In genomic region chr11:35998048-35998447, GRCm38 (mm10) we compare ENCODE assay signal across 24 mouse cellular contexts. TPM values are rescaled to one million over a fixed set of nuclear protein-coding genes. Genes with fewer than 3 reads are reported as not detected.
A peak's percentile ranks its signal among the peaks of the same experiment; 100 is the strongest.
DNase-seq lines count a peak whose midpoint lies in the region; ATAC-seq and TF ChIP-seq lines count a peak whose summit lies in the region.
"Had no signal": no experiment of that assay in that cellular context is flagged by ENCODE, and none has a peak within 500 bp of the region (broad histone marks: within the 10 kb centered on the region; RNA-seq: fewer than 3 reads in every experiment).

No protein-coding gene starts in this region.

- no peaks in the 10 kb centered on the region for H3K79me2 ChIP-seq in CH12.LX (replicated peaks; ENCODE audit: control insufficient read depth, extremely low read depth, insufficient read depth, poor library complexity, severe bottlenecking)

- DNase-seq in 416B (ENCODE audit: low read depth) (peak; percentile 20), CH12.LX (ENCODE audit: extremely low read depth) (peak; percentile 16), NIH3T3 (ENCODE audit: low read depth) (peak; percentile 27)
- DNase-seq in heart, adult 8-10 months (ENCODE audit: low spot score): no peak
- DNase-seq in midbrain, postnatal 0 days (ENCODE audit: low spot score): no peak
- DNase-seq: adrenal gland, adult 2 months; adrenal gland, postnatal 10 days; adrenal gland, postnatal 25 days; cerebellum, adult 11 months; cerebellum, adult 18-20 months; cerebellum, adult 8-10 months; cerebellum, adult 9-11 months; cerebellum, postnatal 14 days; cerebellum, postnatal 36 days; forebrain, postnatal 0 days had no signal

- no peak overlapping the region for H3K9ac ChIP-seq in CH12.LX (ENCODE audit: insufficient read depth, low read depth)
- no peak overlapping the region for H3K9ac ChIP-seq in hindbrain, embryonic 16.5 days (ENCODE audit: low read depth, low read length)
- no peak overlapping the region for H3K9ac ChIP-seq in midbrain, postnatal 0 days (replicated peaks; ENCODE audit: low read length, poor library complexity, severe bottlenecking)
- H3K9ac ChIP-seq: embryonic facial prominence, embryonic 12.5 days; forebrain, embryonic 13.5 days; forebrain, embryonic 15.5 days; forebrain, postnatal 0 days had no signal

- dilution Hi-C loops in CH12.LX (cut with MboI; ENCODE audit: extremely low pct_ligation_motif_present, extremely low pct_unique_long_range_greater_than_20kb, low sequenced_read_pairs): no loop called here

- H3K9me3 ChIP-seq in megakaryocyte, embryonic 14.5 days: peaks cover 15% of the 10 kb centered on the region
- H3K9me3 ChIP-seq in CH12.LX (replicated peaks; ENCODE audit: low read length): peaks cover 4% of the 10 kb centered on the region
- H3K9me3 ChIP-seq in hindbrain, embryonic 16.5 days (ENCODE audit: control insufficient read depth, low read length): no peaks in the 10 kb centered on the region
- H3K9me3 ChIP-seq in midbrain, postnatal 0 days (ENCODE audit: low read length): no peaks in the 10 kb centered on the region
- H3K9me3 ChIP-seq: embryonic facial prominence, embryonic 10.5 days; embryonic facial prominence, embryonic 12.5 days; forebrain, embryonic 13.5 days; forebrain, embryonic 15.5 days had no signal

- H3K27ac ChIP-seq in CH12.LX (ENCODE audit: insufficient read depth, low read depth): no peak overlapping the region
- no peak overlapping the region for H3K27ac ChIP-seq in hindbrain, embryonic 16.5 days (ENCODE audit: low read depth, low read length)
- H3K27ac ChIP-seq in midbrain, postnatal 0 days (ENCODE audit: low read depth, low read length): no peak overlapping the region
- H3K27ac ChIP-seq: embryonic facial prominence, embryonic 10.5 days; embryonic facial prominence, embryonic 12.5 days; forebrain, embryonic 13.5 days; forebrain, embryonic 15.5 days had no signal

- peak overlapping the region; percentile 44 for H3K4me3 ChIP-seq in megakaryocyte, embryonic 14.5 days (replicated peaks)
- H3K4me3 ChIP-seq in CH12.LX (replicated peaks in 1 of 3; ENCODE audit: low read depth in 2 of 3, low read length in 2 of 3, poor library complexity in 1 of 3): no peak overlapping the region
- no peak overlapping the region for H3K4me3 ChIP-seq in hindbrain, embryonic 16.5 days (ENCODE audit: low read length)
- no peak overlapping the region for H3K4me3 ChIP-seq in midbrain, postnatal 0 days (ENCODE audit: low read depth, low read length)
- H3K4me3 ChIP-seq: embryonic facial prominence, embryonic 10.5 days; embryonic facial prominence, embryonic 12.5 days; forebrain, embryonic 13.5 days; forebrain, embryonic 15.5 days had no signal

- H3K4me1 ChIP-seq in megakaryocyte, embryonic 14.5 days: peaks cover 12% of the 10 kb centered on the region
- H3K4me1 ChIP-seq in CH12.LX (ENCODE audit: control insufficient read depth in 1 of 2, insufficient read depth in 2 of 2): peaks cover 0 to 40% of the 10 kb centered on the region in 2 experiments; a peak in 2 of 4 replicates
- H3K4me1 ChIP-seq in hindbrain, embryonic 16.5 days (ENCODE audit: control insufficient read depth, insufficient read depth, low read depth, low read length): peaks cover 18% of the 10 kb centered on the region
- H3K4me1 ChIP-seq in midbrain, postnatal 0 days (ENCODE audit: insufficient read depth, low read length): peaks cover 10% of the 10 kb centered on the region; the same call in 1 of the 2 replicates

- TF ChIP-seq POLR2A in CH12.LX (IDR thresholded peaks at IDR 0.05; ENCODE audit: low read depth, low read length): no peak

- no peak overlapping the region for H3K4me2 ChIP-seq in CH12.LX (ENCODE audit: insufficient read depth, low read depth, poor library complexity, severe bottlenecking)
- H3K4me2 ChIP-seq in hindbrain, embryonic 16.5 days (ENCODE audit: low read length): no peak overlapping the region
- H3K4me2 ChIP-seq in midbrain, postnatal 0 days (ENCODE audit: low read depth, low read length, poor library complexity, severe bottlenecking): no peak overlapping the region
- H3K4me2 ChIP-seq: embryonic facial prominence, embryonic 12.5 days; forebrain, embryonic 13.5 days; forebrain, embryonic 15.5 days had no signal

- no peak for ATAC-seq in megakaryocyte, adult 5-6 weeks (ENCODE audit: poor library complexity, severe bottlenecking)
- no peak for ATAC-seq in hindbrain, embryonic 16.5 days
- no peak for ATAC-seq in midbrain, postnatal 0 days (ENCODE audit: low FRiP score)
- ATAC-seq: CD4-positive, CD25-positive, alpha-beta regulatory T cell, adult 4 months; forebrain, embryonic 13.5 days; forebrain, embryonic 15.5 days; forebrain, postnatal 0 days had no signal

- in situ Hi-C loops in CH12.LX (cut with MboI; ENCODE audit: low pct_ligation_motif_present, low pct_unique_long_range_greater_than_20kb, low sequenced_read_pairs): loop anchor here (10.0 to 25.0 kb wide), 2 partner anchors 133 to 311 kb away; no protein-coding TSS in a partner anchor

- WGBS in hindbrain, embryonic 16.5 days: 78% methylated on average over 12 of the region's 12 CpGs
- WGBS in midbrain, postnatal 0 days: 81% methylated on average over 12 of the region's 12 CpGs

- no peak for TF ChIP-seq CTCF in CH12.LX (conservative IDR thresholded peaks at IDR 0.05 in 1 of 2, IDR thresholded peaks at IDR 0.05 in 1 of 2; ENCODE audit: low read depth in 2 of 2, low read length in 2 of 2)
- TF ChIP-seq CTCF in midbrain, postnatal 0 days (IDR thresholded peaks at IDR 0.05): no peak

- H3K27me3 ChIP-seq in megakaryocyte, embryonic 14.5 days (replicated peaks): peaks cover 22% of the 10 kb centered on the region
- peaks cover 6% of the 10 kb centered on the region for H3K27me3 ChIP-seq in CH12.LX (replicated peaks)
- H3K27me3 ChIP-seq in hindbrain, embryonic 16.5 days (replicated peaks; ENCODE audit: control insufficient read depth, insufficient read depth, low read length): no peaks in the 10 kb centered on the region
- no peaks in the 10 kb centered on the region for H3K27me3 ChIP-seq in midbrain, postnatal 0 days (ENCODE audit: insufficient read depth, low read length)
- H3K27me3 ChIP-seq: forebrain, embryonic 15.5 days had no signal

- H3K36me3 ChIP-seq in megakaryocyte, embryonic 14.5 days (replicated peaks; ENCODE audit: low read length): no peaks in the 10 kb centered on the region
- no peaks in the 10 kb centered on the region for H3K36me3 ChIP-seq in CH12.LX (replicated peaks in 1 of 2; ENCODE audit: control insufficient read depth in 1 of 2, insufficient read depth in 1 of 2, low read length in 1 of 2)
- H3K36me3 ChIP-seq in hindbrain, embryonic 16.5 days (ENCODE audit: control insufficient read depth, insufficient read depth, low read length): no peaks in the 10 kb centered on the region
- no peaks in the 10 kb centered on the region for H3K36me3 ChIP-seq in midbrain, postnatal 0 days (ENCODE audit: insufficient read depth, low read length)
- H3K36me3 ChIP-seq: embryonic facial prominence, embryonic 10.5 days; embryonic facial prominence, embryonic 12.5 days; forebrain, embryonic 15.5 days had no signal

- TF ChIP-seq RAD21 in CH12.LX (IDR thresholded peaks at IDR 0.05; ENCODE audit: low read depth, low read length): no peak

- TF ChIP-seq EP300 in CH12.LX (IDR thresholded peaks at IDR 0.05; ENCODE audit: low read length): no peak

TF ChIP-seq in CH12.LX, 34 proteins besides CTCF, POLR2A, EP300 and RAD21:
- TF ChIP-seq SMC3 (IDR thresholded peaks at IDR 0.05; ENCODE audit: low read depth, low read length): no peak
- no peak for TF ChIP-seq HCFC1 (IDR thresholded peaks at IDR 0.05; ENCODE audit: low read depth, low read length)
- TF ChIP-seq TBP (conservative IDR thresholded peaks at IDR 0.05; ENCODE audit: low read depth, low read length): no peak
- TF ChIP-seq IRF4 (IDR thresholded peaks at IDR 0.05; ENCODE audit: low read depth, low read length): no peak
- no peak for TF ChIP-seq JUN (IDR thresholded peaks at IDR 0.05; ENCODE audit: insufficient read depth, low read depth, low read length)
- TF ChIP-seq NELFE (IDR thresholded peaks at IDR 0.05; ENCODE audit: low read depth, low read length): no peak
- TF ChIP-seq CHD2 (IDR thresholded peaks at IDR 0.05; ENCODE audit: low read length): no peak
- TF ChIP-seq POLR2AphosphoS2 (IDR thresholded peaks at IDR 0.05; ENCODE audit: low read depth, low read length): no peak
- no peak for TF ChIP-seq SIN3A (IDR thresholded peaks at IDR 0.05; ENCODE audit: low read length)
- no peak for TF ChIP-seq ZKSCAN1 (IDR thresholded peaks at IDR 0.05; ENCODE audit: borderline replicate concordance, low read depth, low read length)
- no peak for TF ChIP-seq MXI1 (IDR thresholded peaks at IDR 0.05; ENCODE audit: low read depth, low read length)
- TF ChIP-seq TCF12 (IDR thresholded peaks at IDR 0.05; ENCODE audit: low read depth, low read length): no peak
- no peak for TF ChIP-seq ZC3H11A (IDR thresholded peaks at IDR 0.05; ENCODE audit: low read depth, low read length)
- no peak for TF ChIP-seq UBTF (IDR thresholded peaks at IDR 0.05; ENCODE audit: low read depth, low read length)
- TF ChIP-seq JUND (conservative IDR thresholded peaks at IDR 0.05; ENCODE audit: low read depth, low read length): no peak
- no peak for TF ChIP-seq MEF2A (IDR thresholded peaks at IDR 0.05; ENCODE audit: borderline replicate concordance, low read depth, low read length)
- TF ChIP-seq USF1 (IDR thresholded peaks at IDR 0.05; ENCODE audit: low read depth, low read length): no peak
- TF ChIP-seq KAT2A (IDR thresholded peaks at IDR 0.05; ENCODE audit: insufficient replicate concordance, low read length): no peak
- no peak for TF ChIP-seq ETS1 (conservative IDR thresholded peaks at IDR 0.05; ENCODE audit: low read depth, low read length)
- no peak for TF ChIP-seq ELF1 (IDR thresholded peaks at IDR 0.05; ENCODE audit: low read depth, low read length)

RNA-seq across cellular contexts. Expression of gene Wwc1, which starts 17.7 kb away (rescaled TPM):
- not detected in 2 replicates for polyA plus RNA-seq in megakaryocyte, embryonic 14.5 days (2012; ENCODE audit: insufficient read depth, low replicate concordance)
- not detected in 2 replicates for total RNA-seq in megakaryocyte, adult 5-6 weeks (2015)
- not detected in 2 replicates for total RNA-seq in megakaryocyte, adult 5-6 weeks (2017)
- total RNA-seq in CH12.LX (2012; rRNA removed): 0.89 and 1.5 TPM in 2 replicates
- 2.0 and 2.4 TPM in 2 replicates for total RNA-seq in CH12.LX (2014; rRNA removed)
- polyA plus RNA-seq in CH12.LX (2012; ENCODE audit: insufficient read length, low read depth): 8.7 and 13.8 TPM in 2 replicates
- 1 to 10 TPM in 3 of 4 experiments, under 1 TPM in 1; 0.92 to 2.2 (median 1.6) TPM for total RNA-seq in heart, adult 8-10 months (2022)
- polyA plus RNA-seq in hindbrain, embryonic 16.5 days (2015; fragmentation: Nextera tagmentation; extraction: Ambion mirVana): 6.4 and 7.8 TPM in 2 replicates
- total RNA-seq in midbrain, postnatal 0 days (2014; rRNA removed): 11.9 and 15.4 TPM in 2 replicates
- 8.0 and 9.2 TPM in 2 replicates for polyA plus RNA-seq in midbrain, postnatal 0 days (2015; fragmentation: Nextera tagmentation; extraction: Ambion mirVana)
- total RNA-seq: common myeloid progenitor, adult 5-6 weeks had no signal

Comparison
In these comparisons a context has a peak if more than half of its experiments do, and no peak if none do; other contexts are left out.
1. DNase-seq: peak in 416B (single experiment), CH12.LX (single experiment) and NIH3T3 (single experiment); none in heart, adult 8-10 months (single experiment) and midbrain, postnatal 0 days (single experiment).